Comparison of ENCODE assay signal across 21 mouse cellular contexts in the genomic region with DNA sequence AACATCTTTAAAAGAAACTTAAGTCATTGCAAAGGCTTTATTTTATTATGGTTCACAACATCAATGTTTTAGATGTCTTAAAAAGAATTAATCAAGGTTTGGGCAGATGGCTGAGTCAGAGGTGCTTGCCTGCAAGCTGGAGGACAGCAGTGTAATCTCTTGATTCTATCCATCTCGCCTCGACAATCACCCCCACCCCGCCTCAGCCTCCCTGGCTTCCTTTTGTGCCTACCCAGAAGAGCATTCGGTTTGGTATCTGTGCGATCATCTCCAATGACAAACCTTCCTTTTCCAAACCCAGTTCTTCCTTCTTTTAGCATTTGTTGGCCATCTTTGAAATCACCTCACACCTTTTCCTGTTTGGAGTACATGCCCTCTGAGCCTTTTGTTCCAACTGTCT.
"Had no signal": no experiment of that assay in that cellular context is flagged by ENCODE, and none has a peak within 500 bp of the region (broad histone marks: within the 10 kb centered on the region; RNA-seq: fewer than 3 reads in every experiment).

No protein-coding gene starts in this region.

- H3K27me3 ChIP-seq: lung, embryonic 15.5 days; midbrain, embryonic 13.5 days; midbrain, embryonic 15.5 days; neural tube, embryonic 13.5 days; neural tube, embryonic 15.5 days had no signal

- H3K9ac ChIP-seq: liver, postnatal 0 days; lung, embryonic 15.5 days; midbrain, embryonic 13.5 days; midbrain, embryonic 15.5 days; neural tube, embryonic 13.5 days; neural tube, embryonic 15.5 days had no signal

- H3K9me3 ChIP-seq: lung, embryonic 15.5 days; midbrain, embryonic 13.5 days; midbrain, embryonic 15.5 days; neural tube, embryonic 13.5 days; neural tube, embryonic 15.5 days had no signal

- H3K4me2 ChIP-seq: lung, embryonic 15.5 days; midbrain, embryonic 11.5 days; midbrain, embryonic 13.5 days; midbrain, embryonic 15.5 days; neural tube, embryonic 13.5 days; neural tube, embryonic 15.5 days had no signal

- DNase-seq: liver, postnatal 0 days; lung, adult 2 months; lung, postnatal 14 days; lung, postnatal 36 days; retina, postnatal 1 day; right cerebral cortex, adult 18-20 months; right cerebral cortex, postnatal 25 days; right cerebral cortex, postnatal 4 days; spleen, adult 18-20 months; thymus, adult 2 months; thymus, postnatal 25 days; thymus, postnatal 4 days had no signal

- H3K4me1 ChIP-seq: lung, embryonic 15.5 days; midbrain, embryonic 13.5 days; midbrain, embryonic 15.5 days; neural tube, embryonic 13.5 days; neural tube, embryonic 15.5 days had no signal

- H3K36me3 ChIP-seq: lung, embryonic 15.5 days; midbrain, embryonic 13.5 days; midbrain, embryonic 15.5 days; neural tube, embryonic 13.5 days; neural tube, embryonic 15.5 days had no signal

- ATAC-seq: liver, postnatal 0 days; lung, postnatal 0 days; midbrain, embryonic 13.5 days; midbrain, embryonic 15.5 days had no signal

- H3K27ac ChIP-seq: lung, embryonic 15.5 days; macrophage; midbrain, embryonic 13.5 days; midbrain, embryonic 15.5 days; neural tube, embryonic 13.5 days; neural tube, embryonic 15.5 days had no signal

- H3K4me3 ChIP-seq: lung, embryonic 15.5 days; megakaryocyte, embryonic 14.5 days; midbrain, embryonic 13.5 days; midbrain, embryonic 15.5 days; neural tube, embryonic 13.5 days; neural tube, embryonic 15.5 days had no signal
